Mouse (Mus musculus) heart, adult 9 months (tissue): ENCODE measurements around the gene Mettl7a2.
"Not testable (repeated sequence)": the region's sequence is repeated elsewhere in the genome, so short reads cannot be mapped to it uniquely, and the experiment has no call there.

Source experiments
- DNase-seq, 2 experiments: peaks; one replicate each; pipeline ENCODE4 v3.0.0; 2022; ENCODE audit warnings: low spot score in 2 of 2

Gene Mettl7a2

GRCm38 (mm10) chr15:100337847-100338246, 15.2 kb upstream of the Mettl7a2 start:
- peak in 1 of 2 experiments; percentile 28 for DNase-seq

DNA sequence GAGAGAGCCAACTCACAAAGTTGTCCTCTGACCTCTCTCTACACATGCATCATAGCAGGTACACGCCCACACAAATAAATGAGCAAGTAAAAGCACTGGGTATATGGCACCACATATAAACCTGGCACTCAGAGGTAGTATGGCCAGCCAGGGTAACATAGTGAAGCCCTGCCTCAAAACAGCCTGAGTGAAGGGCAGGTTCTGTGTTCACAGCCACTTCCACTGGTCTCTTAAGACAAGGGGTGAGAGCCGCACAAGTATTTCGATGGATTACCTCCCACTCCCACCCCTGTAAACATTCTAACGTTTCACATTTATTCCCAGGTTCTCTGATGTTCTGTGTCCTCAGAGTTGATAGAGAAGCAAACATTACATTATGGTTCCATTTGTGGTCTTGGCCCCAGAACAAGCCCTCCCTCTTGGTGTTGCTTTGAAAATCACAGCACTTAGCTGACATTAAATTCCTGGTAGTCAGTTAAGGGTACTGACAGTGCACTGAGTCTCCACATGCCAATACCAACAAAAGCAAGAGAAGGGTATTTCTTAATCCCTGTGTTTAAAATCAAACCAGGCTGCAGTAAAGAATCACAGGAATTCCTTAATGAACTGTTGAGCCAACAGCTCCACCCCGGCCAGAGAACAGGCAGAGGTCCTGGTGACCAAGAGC, 11.6 kb upstream of the Mettl7a2 start:
- not testable (repeated sequence) for DNase-seq

DNA sequence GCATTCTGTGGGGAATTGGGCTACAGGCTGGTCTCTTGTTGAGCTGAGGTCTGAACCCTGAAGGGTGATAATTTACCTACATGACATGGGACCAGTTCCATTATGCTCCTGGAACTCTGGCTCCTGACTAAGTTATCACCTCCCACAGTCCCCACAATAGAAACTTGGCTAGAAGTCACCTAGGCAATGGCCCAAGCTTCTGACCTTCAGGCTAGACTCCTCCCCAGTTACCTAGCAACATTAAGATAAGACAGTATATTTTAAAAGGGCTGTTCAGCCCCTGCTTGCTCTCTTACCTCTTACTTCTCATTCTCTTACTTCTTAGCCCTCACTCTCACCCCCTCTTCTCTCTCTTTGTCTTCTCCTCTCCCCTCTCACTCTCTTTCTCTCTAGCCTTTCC, 7.5 kb upstream of the Mettl7a2 start:
- peak; percentile 43 to 63 for DNase-seq

DNA sequence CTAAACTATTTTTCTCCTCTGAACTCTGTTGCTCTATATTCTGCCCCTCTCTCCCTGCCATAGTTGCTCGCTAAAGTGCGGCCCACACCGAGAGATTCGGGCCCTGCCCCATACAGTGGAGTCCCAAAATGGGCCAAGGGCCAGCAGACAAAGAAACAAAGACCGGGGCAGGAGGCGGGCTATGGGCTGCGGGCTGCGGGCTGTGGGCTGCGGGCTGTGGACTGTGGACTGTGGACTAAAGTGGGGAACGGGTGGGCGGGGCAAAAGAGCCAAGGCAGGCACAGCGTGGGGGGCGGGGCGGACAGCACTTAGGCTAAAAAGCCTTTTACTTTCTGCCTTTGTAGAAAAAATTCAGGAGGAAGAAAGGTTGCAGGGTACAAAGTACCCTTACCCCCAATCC, 6.2 kb upstream of the Mettl7a2 start:
- no peak for DNase-seq

DNA sequence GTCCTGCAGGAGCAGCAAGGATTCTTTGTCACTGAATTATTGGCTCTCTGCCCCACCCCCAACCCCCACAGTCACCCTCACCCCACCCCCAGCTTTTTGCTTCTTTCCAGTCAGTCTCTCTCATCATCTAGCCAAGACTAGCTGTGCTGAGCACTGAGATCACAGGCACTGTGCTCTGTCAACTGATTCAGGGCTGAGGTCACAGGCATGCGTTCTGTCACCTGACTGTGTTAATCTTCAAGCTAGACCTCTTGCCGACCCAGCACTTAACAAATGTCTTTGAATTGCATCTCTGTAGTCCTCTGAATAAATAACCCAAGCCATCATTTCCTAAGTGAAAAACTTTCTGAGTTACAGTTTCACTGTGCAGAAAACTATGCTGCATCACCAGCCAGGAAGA, 3.5 kb upstream of the Mettl7a2 start:
- no peak for DNase-seq

DNA sequence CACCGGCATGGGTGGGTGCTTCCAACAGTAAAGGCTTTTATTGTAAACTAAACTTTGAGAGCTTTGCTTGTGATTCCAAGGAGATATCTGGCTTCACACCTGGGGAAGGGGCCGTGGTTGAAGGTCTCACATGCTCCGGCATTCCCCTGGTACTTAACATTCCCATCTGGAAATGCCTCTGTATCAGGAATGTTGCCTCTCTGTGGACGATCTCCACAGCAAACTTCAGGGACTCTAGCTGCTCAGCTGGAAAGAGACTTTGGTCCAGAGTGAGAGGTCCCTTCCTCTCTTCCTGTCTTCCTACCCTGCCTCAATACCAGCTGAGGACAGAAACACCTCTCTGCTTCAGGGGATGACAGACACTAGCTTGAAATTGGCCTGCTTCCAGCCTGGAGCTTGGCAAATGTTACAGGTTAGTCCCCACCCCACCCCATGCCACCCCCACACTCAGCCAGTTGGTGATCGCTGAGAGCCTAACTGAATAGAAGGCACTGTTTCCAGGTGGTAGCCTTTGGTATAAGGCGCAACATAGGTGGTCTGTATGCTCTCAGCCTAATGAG, 1.4 kb upstream of the Mettl7a2 start:
- no peak for DNase-seq

DNA sequence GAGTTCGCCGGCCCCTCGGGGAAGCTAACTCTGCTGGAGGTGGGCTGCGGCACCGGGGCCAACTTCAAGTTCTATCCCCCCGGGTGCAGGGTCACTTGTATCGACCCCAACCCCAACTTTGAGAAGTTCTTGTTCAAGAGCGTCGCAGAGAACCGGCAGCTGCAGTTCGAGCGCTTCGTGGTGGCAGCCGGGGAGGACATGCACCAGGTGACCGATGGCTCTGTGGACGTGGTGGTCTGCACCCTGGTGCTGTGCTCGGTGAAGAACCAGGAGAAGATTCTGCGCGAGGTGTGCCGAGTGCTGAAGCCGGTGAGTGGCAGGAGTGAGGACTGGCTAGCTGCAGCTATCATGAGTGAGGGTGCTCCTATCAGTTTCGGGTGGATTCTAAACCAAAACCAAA, 399 bp downstream of the Mettl7a2 start:
- DNase-seq: not testable (repeated sequence)

DNA sequence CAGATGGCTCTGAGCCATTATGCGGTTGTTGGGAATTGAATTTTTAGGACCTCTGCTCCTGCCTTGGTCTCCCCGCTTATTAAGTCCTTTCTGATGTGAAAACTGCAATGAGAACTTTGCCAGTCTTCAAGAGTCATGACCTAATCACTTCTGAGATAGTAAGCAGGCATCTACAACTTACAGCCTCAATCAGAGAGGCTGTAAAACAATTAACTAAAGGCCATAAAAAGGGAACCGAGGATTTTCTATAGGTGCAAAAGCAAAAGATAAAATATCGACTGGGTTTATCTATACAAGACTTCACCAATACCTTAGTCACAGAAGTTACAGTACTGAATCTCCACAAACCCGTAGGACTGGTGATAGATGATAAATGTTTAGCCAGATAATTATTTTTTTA, 2.9 kb downstream of the Mettl7a2 start:
- no peak for DNase-seq

GRCm38 (mm10) chr15:100364242-100364641, 11.2 kb downstream of the Mettl7a2 start, which contains the start of gene Higd1c:
Gene Higd1c (plus strand): TSS chr15:100364542.
- DNase-seq: no peak

- not testable (repeated sequence) for DNase-seq
Observed at GRCm38 (mm10) chr15:100365967-100366366, 13.0 kb downstream of the Mettl7a2 start.

GRCm38 (mm10) chr15:100367119-100367518, 14.1 kb downstream of the Mettl7a2 start:
- no peak for DNase-seq

DNA sequence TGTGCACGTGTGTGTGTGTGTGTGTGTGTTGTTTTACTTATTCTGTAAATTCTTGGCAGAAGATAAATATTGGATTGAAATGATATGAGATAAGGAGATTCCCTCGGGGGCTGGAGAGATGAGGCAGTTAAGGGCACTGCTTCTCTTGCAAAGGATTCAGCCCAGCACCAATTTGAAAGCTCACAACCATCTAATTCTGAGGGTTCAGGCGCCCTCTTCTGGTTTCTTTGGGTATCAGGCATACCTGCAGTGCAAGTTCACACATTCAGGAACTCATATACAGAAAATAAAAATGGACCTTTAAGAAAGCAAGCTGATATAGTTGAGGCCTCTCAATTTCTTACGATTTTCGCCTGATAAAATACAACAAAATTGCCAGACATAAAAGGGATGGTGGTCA, 22.1 kb downstream of the Mettl7a2 start:
- peak; percentile 12 to 54 for DNase-seq

GRCm38 (mm10) chr15:100377847-100378505, 25.0 kb downstream of the Mettl7a2 start:
- not testable (repeated sequence) for DNase-seq

GRCm38 (mm10) chr15:100379658-100380057, 26.7 kb downstream of the Mettl7a2 start:
- no peak for DNase-seq

GRCm38 (mm10) chr15:100380104-100380503, 27.1 kb downstream of the Mettl7a2 start:
- DNase-seq: no peak

- DNase-seq: no peak
Observed at GRCm38 (mm10) chr15:100385705-100386104, 32.7 kb downstream of the Mettl7a2 start.

- no peak for DNase-seq
Observed at GRCm38 (mm10) chr15:100387544-100388223, 34.7 kb downstream of the Mettl7a2 start.

GRCm38 (mm10) chr15:100388224-100388835, 35.3 kb downstream of the Mettl7a2 start:
- DNase-seq: no peak

DNA sequence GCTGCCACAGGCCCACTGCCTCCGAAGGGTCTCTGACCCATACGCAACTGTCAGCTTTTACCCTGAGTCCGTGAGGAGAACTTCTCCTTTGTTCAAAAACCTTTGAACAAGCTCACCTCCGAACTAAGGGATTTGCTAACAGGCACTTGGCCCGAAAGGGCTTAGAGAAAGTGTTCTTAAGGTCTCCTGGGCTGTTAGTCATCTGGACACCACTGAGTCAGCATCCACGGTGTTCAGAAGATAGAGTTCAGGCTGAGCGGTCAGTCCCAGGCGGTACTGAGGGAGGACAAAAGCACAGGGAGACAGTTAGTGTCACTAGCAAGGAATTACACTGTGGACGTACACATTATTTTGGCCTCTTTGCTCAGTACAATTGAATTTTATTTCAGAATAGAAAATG, 35.9 kb downstream of the Mettl7a2 start:
- no peak for DNase-seq

DNA sequence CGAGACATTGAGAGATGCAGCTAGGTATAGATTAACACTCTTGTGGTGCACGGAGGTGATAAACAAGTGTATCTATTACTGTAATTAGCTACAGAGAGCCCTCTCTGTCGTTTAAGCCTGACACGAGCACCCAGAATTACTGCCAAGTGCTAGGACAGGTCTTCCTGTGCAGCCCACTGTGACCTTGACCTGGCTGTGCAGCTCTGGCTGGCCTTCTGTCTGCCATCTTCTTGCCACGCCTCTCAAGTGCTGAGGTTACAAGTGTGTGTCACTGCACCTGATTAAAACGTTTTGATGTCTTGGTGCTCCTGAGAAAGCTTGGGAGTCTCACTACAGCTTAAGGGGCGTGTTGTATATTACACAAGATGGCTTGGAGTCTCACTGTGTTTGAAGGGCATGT, 38.1 kb downstream of the Mettl7a2 start:
- DNase-seq: no peak

GRCm38 (mm10) chr15:100391599-100391998, 38.6 kb downstream of the Mettl7a2 start:
- DNase-seq: no peak

- DNase-seq: no peak
Observed at GRCm38 (mm10) chr15:100393016-100393415, 40.0 kb downstream of the Mettl7a2 start.
